Mouse (Mus musculus) urinary bladder, postnatal 25 days (tissue): ENCODE results near the gene Msto1.
"Not testable (repeated sequence)": the region's sequence is repeated elsewhere in the genome, so short reads cannot be mapped to it uniquely, and the experiment has no call there.

Experiments
- DNase-seq: peaks from one replicate; pipeline ENCODE4 v3.0.0; 2022; ENCODE audit warnings: low spot score

Msto1 gene

GRCm38 (mm10) chr3:88904803-88905202 is 9.0 kb downstream of the Msto1 start:
- DNase-seq = no peak

GRCm38 (mm10) chr3:88893011-88893410 is 20.8 kb downstream of the Msto1 start:
- not testable (repeated sequence) for DNase-seq

DNA sequence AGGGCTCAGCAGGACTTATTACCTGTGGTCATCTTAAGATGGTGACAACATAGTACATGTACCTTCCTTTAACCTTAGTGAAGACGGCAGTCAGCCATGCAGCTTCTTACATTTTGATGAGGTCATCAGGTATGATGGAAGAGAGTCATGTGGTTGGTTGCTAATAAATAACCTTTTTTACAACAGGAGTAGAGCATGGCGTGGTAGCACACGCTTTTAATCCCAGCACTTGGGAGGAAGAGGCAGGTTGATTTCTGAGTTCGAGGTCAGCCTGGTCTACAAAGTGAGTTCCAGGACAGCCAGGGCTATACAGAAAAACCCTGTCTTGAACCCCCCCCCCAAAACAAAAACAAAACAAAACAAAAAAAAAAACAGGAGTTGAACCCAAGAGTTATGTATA is 31.3 kb downstream of the Msto1 start:
- DNase-seq = not testable (repeated sequence)

DNA sequence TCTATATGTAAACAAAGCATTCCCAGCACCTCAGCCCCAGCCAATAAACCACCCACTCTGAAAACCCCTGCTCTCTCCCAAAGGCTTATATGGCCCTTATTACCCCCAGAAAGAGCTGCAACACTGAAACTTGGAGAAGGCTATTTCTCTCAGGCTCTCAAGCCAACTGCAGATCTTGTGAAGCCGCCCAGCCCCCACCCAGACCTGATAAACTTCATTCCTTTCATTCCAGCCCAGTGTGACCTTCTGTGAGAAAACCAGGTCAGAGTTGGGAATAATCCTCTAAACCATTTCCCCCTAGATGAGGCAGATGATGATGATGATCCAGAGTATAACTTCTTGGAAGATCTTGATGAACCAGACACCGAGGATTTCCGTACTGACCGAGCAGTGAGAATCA is 45.4 kb downstream of the Msto1 start:
- DNase-seq = not testable (repeated sequence)

DNA sequence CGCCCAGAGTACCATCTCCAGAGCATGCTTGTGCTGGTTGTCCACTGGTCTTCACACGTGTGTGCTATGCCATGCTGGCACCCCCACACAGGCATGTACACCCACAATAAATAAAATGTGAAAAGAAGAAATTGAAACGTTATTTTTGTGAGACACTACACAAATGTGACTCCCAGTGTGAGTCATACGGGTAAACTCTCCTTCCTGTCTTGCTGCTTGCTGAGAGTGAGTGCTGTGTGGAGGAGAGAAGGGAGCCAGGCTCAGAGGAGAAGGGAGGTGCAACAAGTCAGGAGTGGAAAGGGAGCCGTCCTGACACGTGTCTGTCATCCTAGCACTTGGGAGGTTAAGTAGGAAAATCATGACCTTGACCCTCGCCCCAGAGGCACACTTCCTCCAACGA is 46.6 kb downstream of the Msto1 start:
- DNase-seq = not testable (repeated sequence)

- DNase-seq = not testable (repeated sequence)
Observed at GRCm38 (mm10) chr3:88866735-88867134, 47.1 kb downstream of the Msto1 start.

- no peak for DNase-seq
Observed at GRCm38 (mm10) chr3:88862129-88862528, 51.7 kb downstream of the Msto1 start.

DNA sequence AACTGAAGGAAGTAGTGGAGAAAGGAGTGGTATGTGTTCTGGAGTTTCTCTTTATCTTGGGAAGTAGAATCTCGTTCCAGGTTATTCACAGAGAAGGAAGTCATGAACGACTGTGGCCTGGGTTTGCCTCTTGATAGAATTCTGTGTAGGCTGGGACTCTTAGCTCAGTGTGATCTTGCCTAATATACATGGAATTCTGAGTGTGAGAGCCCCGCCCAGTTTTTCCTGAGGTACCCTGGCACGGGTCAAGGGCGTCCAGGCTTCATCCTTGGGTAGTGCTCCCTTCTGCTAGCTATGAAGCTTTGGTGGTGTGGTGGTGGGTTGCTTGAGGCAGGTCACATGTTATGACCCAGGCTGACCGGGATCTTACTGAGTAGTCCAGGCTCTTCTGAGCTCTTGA is 58.0 kb downstream of the Msto1 start:
- DNase-seq = no peak
